Mouse (Mus musculus) cortical plate, adult 2 months (tissue): ENCODE results near the gene Rbm20.

Source experiments
- CTCF ChIP-seq: fragments of 200-500 bp; IDR thresholded peaks from 2 replicates; pipeline ENCODE4 v1.5.1; 2011; ENCODE audit warnings: mild to moderate bottlenecking, control low read depth, low read length; ENCODE audit not compliant: insufficient read depth; ENCODE audit errors: extremely low read depth
- POLR2A ChIP-seq: fragments of 200-500 bp; IDR thresholded peaks from 2 replicates; pipeline ENCODE4 v1.6.1; 2011; ENCODE audit warnings: mild to moderate bottlenecking, low read length, control low read depth; ENCODE audit not compliant: insufficient read depth; ENCODE audit errors: extremely low read depth

DNA sequence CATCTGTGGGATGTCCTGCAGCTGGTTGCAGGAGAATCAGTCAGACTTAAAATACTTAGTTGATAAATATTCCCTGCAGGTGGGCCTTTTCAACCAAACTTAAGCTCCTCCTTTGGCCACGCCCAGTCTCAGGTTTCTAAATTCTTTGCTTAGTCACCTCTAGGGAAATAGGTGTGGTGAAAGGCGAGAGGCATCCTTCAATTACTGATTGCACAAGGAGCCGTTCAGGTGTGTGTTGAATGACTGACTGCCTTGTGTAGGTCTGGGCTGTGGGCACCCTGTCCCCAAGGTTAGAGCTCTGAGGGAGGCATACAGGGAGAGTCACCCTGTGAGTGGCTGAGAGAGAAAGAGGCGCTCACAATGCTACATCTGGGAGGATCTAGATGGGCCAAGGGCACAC, 50.2 kb downstream of the Rbm20 start:
- TF ChIP-seq CTCF (no peak), POLR2A (no peak)
